Mouse (Mus musculus) heart, adult 2 months (tissue): ENCODE data around the gene Dbp.

Experiments used
- CTCF ChIP-seq: fragments of 200-600 bp; IDR thresholded peaks from 2 replicates; pipeline ENCODE4 v1.8.1; 2022; ENCODE audit warnings: antibody characterized with exemption, mild to moderate bottlenecking, moderate library complexity
- EP300 ChIP-seq: fragments of 200-500 bp; IDR thresholded peaks from 2 replicates; pipeline ENCODE4 v1.6.1; 2011; ENCODE audit warnings: low read depth, low read length, control low read depth; ENCODE audit not compliant: insufficient read depth
- POLR2A ChIP-seq: fragments of 200-500 bp; IDR thresholded peaks from 2 replicates; pipeline ENCODE4 v1.6.1; 2011; ENCODE audit warnings: mild to moderate bottlenecking, low read depth, low read length, control low read depth; ENCODE audit not compliant: insufficient read depth

GRCm38 (mm10) chr7:45718331-45718730, 13.4 kb downstream of the Dbp start:
- TF ChIP-seq CTCF (no peak), POLR2A (no peak), EP300 (no peak)
